Mouse (Mus musculus) liver, postnatal 0 days (tissue): ENCODE measurements around the gene Ehmt2. TPM values are rescaled to one million over a fixed set of nuclear protein-coding genes. Genes with fewer than 3 reads are reported as not detected.
A peak's percentile ranks its signal among the peaks of the same experiment; 100 is the strongest.
"Not testable (repeated sequence)": the region's sequence is repeated elsewhere in the genome, so short reads cannot be mapped to it uniquely, and the experiment has no call there.

ENCODE experiments used
- ATAC-seq: fragments of 200-750 bp; cut with Nextera tagmentation; 2 replicates; pipeline ENCODE4 v1.8.0; 2017; ENCODE audit warnings: mild to moderate bottlenecking, moderate library complexity
- DNase-seq: peaks from one replicate; pipeline ENCODE4 v3.0.0-alpha.2; 2016
- H3K27ac ChIP-seq: fragments of 300-500 bp; sonication (generic); 2 replicates; pipeline ENCODE4 v1.5.1; 2014; ENCODE audit warnings: antibody characterized with exemption, moderate library complexity, mild to moderate bottlenecking, low read depth
- H3K27me3 ChIP-seq: fragments of 300-500 bp; sonication (generic); 2 replicates; pipeline ENCODE4 v1.6.1; 2014; ENCODE audit warnings: low read length, control low read depth, mixed read lengths; ENCODE audit not compliant: insufficient read depth
- H3K36me3 ChIP-seq: fragments of 300-500 bp; sonication (generic); replicated peaks from 2 replicates; pipeline ENCODE4 v1.6.1; 2014; ENCODE audit warnings: mild to moderate bottlenecking, control low read depth, low read length, moderate library complexity, mixed read lengths; ENCODE audit not compliant: insufficient read depth
- H3K4me1 ChIP-seq: fragments of 300-500 bp; sonication (generic); 2 replicates; pipeline ENCODE4 v1.6.1; 2014; ENCODE audit warnings: antibody characterized with exemption, mild to moderate bottlenecking, control low read depth; ENCODE audit not compliant: insufficient read depth
- H3K4me2 ChIP-seq: fragments of 300-500 bp; sonication (generic); 2 replicates; pipeline ENCODE4 v1.6.1; 2014; ENCODE audit warnings: low read depth, mild to moderate bottlenecking, low read length, moderate library complexity, mixed read lengths
- H3K4me3 ChIP-seq: fragments of 300-500 bp; sonication (generic); 2 replicates; pipeline ENCODE4 v1.5.1; 2014; ENCODE audit warnings: low read depth, low read length
- H3K9ac ChIP-seq: fragments of 300-500 bp; sonication (generic); replicated peaks from 2 replicates; pipeline ENCODE4 v1.6.1; 2014; ENCODE audit warnings: mild to moderate bottlenecking, moderate library complexity
- H3K9me3 ChIP-seq: fragments of 300-500 bp; sonication (generic); 2 replicates; pipeline ENCODE4 v1.6.1; 2016; ENCODE audit warnings: mild to moderate bottlenecking, control low read depth, low read length, mixed read lengths
- CTCF ChIP-seq: sonication (generic); IDR thresholded peaks from 2 replicates; pipeline ENCODE4 v1.5.1; 2016; ENCODE audit warnings: antibody characterized with exemption, low read depth
- EP300 ChIP-seq: IDR thresholded peaks from 2 replicates; pipeline ENCODE4 v1.6.1; 2016; ENCODE audit warnings: antibody characterized with exemption, low read depth, mild to moderate bottlenecking
- WGBS: fragments of 180-500 bp; shearing (Covaris S2); extraction: QIAGEN DNeasy Blood & Tissue Kit; methylation state at CpG from one replicate; pipeline ENCODE4 v1.1.7; 2014; ENCODE audit not compliant: insufficient replicate concordance; 5-methylcytosine and 5-hydroxymethylcytosine counted together
- polyA plus RNA-seq: library from polyadenylated mRNA; unstranded; fragments of >200 nt; fragmentation: Nextera tagmentation; extraction: Ambion mirVana; gene quantifications from 2 replicates; pipeline ENCODE4 v1.2.1, GENCODE M21; 2015

Ehmt2 gene
- polyA plus RNA-seq, 1 experiment from 2014 or later: 11.1 TPM

DNA sequence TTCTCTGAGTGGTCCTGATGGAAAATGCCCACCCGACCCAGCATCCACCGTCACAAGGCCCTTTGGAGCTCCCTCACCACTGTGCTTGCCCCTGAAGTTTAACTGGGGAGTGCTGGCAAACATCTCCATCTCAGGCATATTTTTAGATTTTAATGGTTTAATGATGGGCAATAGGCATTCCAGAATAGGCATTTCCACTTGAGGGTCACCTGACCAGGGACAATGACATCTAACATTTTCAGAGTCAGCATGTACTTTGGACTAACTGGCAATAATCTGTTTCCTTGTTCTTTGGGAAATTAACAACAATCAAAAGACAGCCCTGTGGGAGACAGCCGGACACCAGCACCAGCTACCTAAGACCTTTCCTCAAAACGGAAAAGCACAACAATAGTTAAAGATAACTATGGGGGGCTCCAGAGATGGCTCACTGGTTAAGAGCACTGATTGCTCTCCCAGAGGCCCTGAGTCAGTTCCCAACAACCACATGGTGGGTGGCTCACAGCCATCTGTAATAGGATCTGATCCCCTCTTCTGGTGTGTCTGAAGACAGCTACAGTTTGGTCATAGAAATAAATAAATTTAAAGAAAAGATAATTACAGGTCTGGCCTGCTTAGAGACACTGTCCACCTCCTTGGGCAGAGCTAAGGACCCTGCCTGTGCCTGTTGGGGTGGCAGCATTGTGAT lies 45.0 kb downstream of the Ehmt2 start:
- ATAC-seq (no peak), DNase-seq (no peak)
- H3K9me3 ChIP-seq: no peaks in the 10 kb centered on the region
- H3K4me1 ChIP-seq: peaks cover 10% of the 10 kb centered on the region
- no peaks in the 10 kb centered on the region for H3K27me3 ChIP-seq
- H3K9ac ChIP-seq: no peak overlapping the region
- 85% methylated on average over 4 of the region's 4 CpGs for WGBS
- no peak overlapping the region for H3K4me3 ChIP-seq
- TF ChIP-seq EP300: no peak
- TF ChIP-seq CTCF: no peak
- H3K4me2 ChIP-seq: no peak overlapping the region
- no peak overlapping the region for H3K27ac ChIP-seq
- no peaks in the 10 kb centered on the region for H3K36me3 ChIP-seq

DNA sequence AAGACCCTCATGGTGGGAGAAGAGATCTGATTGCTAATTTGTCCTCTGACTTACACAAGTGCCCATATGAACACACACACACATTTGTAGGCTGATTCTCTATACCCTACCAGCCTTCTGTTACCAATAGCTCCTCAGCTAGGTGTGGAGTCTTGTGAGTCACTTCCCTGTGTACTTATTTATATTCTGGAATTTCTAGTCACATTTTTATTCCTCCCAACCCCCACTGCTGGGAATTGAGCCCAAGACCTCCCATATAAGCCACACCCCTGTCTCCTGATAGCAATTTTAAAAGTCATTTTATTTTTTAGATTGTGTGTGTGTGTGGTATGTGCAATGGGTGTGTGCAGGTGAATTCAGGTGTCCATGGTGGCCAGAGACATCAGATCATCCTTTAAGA lies 46.1 kb downstream of the Ehmt2 start:
- Histone ChIP-seq H3K4me1 (peaks cover 8% of the 10 kb centered on the region), H3K4me3 (no peak overlapping the region), H3K27ac (no peak overlapping the region), H3K4me2 (no peak overlapping the region), H3K9me3 (no peaks in the 10 kb centered on the region), H3K9ac (no peak overlapping the region), H3K27me3 (no peaks in the 10 kb centered on the region), H3K36me3 (no peaks in the 10 kb centered on the region; the same call in 1 of the 2 replicates)
- no peak for DNase-seq
- TF ChIP-seq EP300: no peak
- TF ChIP-seq CTCF: no peak
- ATAC-seq: no peak

DNA sequence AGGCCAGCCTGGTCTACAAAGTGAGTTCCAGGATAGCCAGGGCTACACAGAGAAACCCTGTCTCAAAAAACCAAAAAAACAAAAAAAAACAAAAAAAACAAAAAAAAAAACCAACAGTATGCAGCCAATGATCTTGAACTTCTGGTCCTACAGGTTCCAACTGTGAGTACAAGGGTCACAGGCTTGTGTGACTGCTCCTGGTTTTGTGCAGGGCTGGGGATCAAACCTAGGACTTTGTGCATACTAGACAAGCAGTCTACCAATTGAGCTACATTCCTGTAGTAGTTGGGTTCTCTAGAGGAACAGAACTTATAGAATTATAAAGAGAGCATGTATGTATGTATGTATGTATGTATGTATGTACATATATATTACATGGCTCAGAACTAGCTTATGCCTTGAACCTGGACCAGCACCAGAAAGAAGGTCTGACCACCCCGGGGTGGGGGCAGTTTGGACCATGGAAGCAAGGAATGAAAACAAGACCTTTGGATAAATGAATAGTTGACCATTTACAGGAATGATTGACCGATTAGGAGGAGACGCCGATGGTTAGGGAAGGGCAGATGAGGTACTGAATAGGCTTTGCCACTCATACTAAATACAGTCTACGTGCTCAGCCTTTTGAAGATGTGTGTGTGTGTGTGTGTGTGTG lies 48.3 kb downstream of the Ehmt2 start:
- DNase-seq: no peak
- H3K4me3 ChIP-seq: no peak overlapping the region
- peaks cover 9% of the 10 kb centered on the region for H3K4me1 ChIP-seq
- WGBS: 68% methylated on average over 5 of the region's 5 CpGs
- peaks cover 5% of the 10 kb centered on the region; the same call in 1 of the 2 replicates for H3K36me3 ChIP-seq
- H3K9me3 ChIP-seq: no peaks in the 10 kb centered on the region
- H3K4me2 ChIP-seq: no peak overlapping the region
- no peak overlapping the region for H3K27ac ChIP-seq
- no peaks in the 10 kb centered on the region for H3K27me3 ChIP-seq
- peak; percentile 16; the same call in 1 of the 2 replicates for ATAC-seq
- no peak overlapping the region for H3K9ac ChIP-seq
- no peak for TF ChIP-seq EP300
- no peak for TF ChIP-seq CTCF

DNA sequence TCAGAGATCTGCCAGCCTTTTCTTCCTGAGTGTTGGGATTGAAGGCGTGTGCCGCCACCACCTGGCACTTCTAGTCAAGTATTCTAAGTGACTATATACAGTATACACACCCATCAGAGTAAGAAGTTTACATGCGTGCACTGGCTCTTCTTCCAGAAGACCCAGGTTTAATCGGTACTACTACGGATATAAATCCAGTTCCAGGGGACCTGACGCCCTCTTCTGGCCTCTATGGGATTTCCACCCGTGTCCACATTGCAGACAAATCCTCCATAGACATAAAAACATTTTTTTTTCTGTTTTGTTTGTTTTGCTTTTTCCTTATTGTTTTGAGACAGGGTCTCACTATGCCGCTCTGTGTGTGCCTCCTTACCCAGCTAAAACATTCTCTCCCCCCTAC lies 49.3 kb downstream of the Ehmt2 start:
- 24% methylated on average over 8 of the region's 8 CpGs for WGBS
- H3K4me3 ChIP-seq: no peak overlapping the region
- H3K27ac ChIP-seq: no peak overlapping the region
- peaks cover 8% of the 10 kb centered on the region for H3K4me1 ChIP-seq
- DNase-seq (peak; percentile 62), ATAC-seq (peak; percentile 8; the same call in 1 of the 2 replicates)
- no peak overlapping the region for H3K4me2 ChIP-seq
- no peaks in the 10 kb centered on the region for H3K9me3 ChIP-seq
- TF ChIP-seq CTCF: peak; percentile 71
- TF ChIP-seq EP300: no peak
- H3K27me3 ChIP-seq: no peaks in the 10 kb centered on the region
- no peak overlapping the region for H3K9ac ChIP-seq
- H3K36me3 ChIP-seq: peaks cover 5% of the 10 kb centered on the region; the same call in 1 of the 2 replicates

DNA sequence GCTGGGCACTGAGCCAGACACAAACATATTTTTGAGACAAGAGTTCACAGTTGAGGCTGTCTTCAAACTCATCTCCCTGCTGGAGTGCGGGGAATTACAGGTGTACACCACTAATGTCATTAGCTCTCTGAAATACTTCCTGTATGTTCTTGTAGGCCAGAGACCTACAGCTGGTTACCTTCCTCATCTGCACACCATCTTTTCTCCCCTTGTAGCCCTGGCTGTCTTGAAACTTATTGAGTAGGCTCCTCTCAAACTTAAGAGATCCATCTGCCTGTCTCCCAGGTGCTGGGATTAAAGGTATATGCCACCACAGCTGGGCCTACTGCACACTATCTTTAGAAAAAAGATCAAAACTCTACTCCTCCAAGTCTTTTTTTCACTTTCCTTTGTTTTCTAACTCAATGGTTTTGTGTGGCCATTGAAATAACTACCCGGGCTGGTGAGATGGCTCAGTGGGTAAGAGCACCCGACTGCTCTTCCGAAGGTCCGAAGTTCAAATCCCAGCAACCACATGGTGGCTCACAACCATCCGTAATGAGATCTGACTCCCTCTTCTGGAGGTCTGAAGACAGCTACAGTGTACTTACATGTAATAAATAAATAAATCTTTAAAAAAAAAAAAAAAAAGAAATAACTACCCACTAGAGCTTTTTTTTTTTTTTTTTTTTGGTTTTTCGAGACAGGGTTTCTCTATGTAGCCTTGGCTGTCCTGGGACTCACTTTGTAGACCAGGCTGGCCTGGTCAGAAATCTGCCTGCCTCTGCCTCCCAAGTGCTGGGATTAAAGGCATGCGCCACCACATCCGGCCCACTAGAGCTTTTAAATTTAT lies 50.7 kb downstream of the Ehmt2 start:
- not testable (repeated sequence) for H3K9me3 ChIP-seq, H3K4me2 ChIP-seq, H3K36me3 ChIP-seq, H3K27me3 ChIP-seq, H3K9ac ChIP-seq, H3K4me1 ChIP-seq, DNase-seq, ATAC-seq, H3K4me3 ChIP-seq
- 0 out of 2 replicates have a peak overlapping the region, but pooled peaks have one; percentile 37 for H3K27ac ChIP-seq
- WGBS: 59% methylated on average over 8 of the region's 9 CpGs

GRCm38 (mm10) chr17:34949553-34949969 lies 51.3 kb downstream of the Ehmt2 start:
- 0 out of 2 replicates have a peak overlapping the region, but pooled peaks have one; percentile 37 for H3K27ac ChIP-seq
- no peak overlapping the region for H3K9ac ChIP-seq
- DNase-seq: no peak
- H3K36me3 ChIP-seq: peaks cover 5% of the 10 kb centered on the region; the same call in 1 of the 2 replicates
- H3K4me3 ChIP-seq: no peak overlapping the region
- no peaks in the 10 kb centered on the region for H3K9me3 ChIP-seq
- no peaks in the 10 kb centered on the region for H3K27me3 ChIP-seq
- 47% methylated on average over 4 of the region's 4 CpGs for WGBS
- H3K4me2 ChIP-seq: no peak overlapping the region
- ATAC-seq: no peak
- H3K4me1 ChIP-seq: peaks cover 8% of the 10 kb centered on the region
- TF ChIP-seq CTCF (no peak), EP300 (no peak)
